8 mouse cellular contexts compared by ENCODE assay signal in the genomic region with DNA sequence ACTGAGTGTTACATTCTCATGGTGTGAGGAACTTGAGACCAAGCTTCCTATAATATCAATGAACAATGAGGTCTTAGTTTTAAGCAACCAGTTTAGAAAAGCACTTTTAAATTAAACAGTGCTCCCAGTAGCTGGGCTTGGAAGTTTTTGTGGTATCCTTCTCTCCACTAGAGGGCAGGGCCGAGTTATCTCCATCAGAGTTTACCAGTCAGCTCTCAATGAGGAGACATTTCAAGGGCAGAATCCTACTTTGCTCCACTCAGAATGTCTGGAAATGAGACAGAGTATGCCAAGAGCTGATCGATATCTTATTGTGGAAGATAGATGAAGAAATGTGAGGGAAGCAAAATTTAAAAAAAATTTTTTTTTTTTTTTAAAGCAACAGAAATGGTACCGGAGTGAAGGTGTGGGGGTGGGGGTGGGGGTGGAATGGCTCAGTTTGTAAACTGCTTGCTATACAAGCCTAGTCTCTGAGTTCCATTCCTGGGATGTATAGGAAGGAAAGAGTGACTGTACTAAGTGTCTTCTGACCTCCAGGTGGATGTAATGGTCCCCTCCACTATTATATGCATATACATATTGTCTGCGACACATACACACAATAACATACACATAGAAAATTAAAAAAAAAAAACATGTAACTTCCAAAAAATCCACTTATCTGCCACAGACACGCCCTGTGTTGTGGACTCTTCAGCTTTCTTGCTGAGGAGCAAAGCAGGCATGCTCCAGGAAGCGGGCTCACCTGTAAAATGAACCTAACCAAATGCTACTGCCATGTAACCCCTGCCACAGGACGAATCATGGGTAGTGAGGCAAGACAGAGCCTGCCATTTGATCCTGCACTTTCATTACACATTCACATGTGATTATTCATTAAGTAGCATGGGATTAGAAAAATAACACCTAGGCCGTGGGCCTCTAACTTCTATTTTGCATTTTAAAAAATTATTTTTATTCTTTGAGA.
DNase-seq lines count a peak whose midpoint lies in the region; ATAC-seq and TF ChIP-seq lines count a peak whose summit lies in the region.

No protein-coding gene starts in this region.

- 69% methylated on average over 8 of the region's 8 CpGs for WGBS in forebrain, embryonic 14.5 days
- 65% methylated on average over 8 of the region's 8 CpGs for WGBS in hindbrain, embryonic 15.5 days
- WGBS in lung, embryonic 16.5 days: 62% methylated on average over 8 of the region's 8 CpGs

- H3K9me3 ChIP-seq in forebrain, embryonic 14.5 days (replicated peaks; ENCODE audit: control insufficient read depth, low read length): no peaks in the 10 kb centered on the region
- no peaks in the 10 kb centered on the region for H3K9me3 ChIP-seq in hindbrain, embryonic 15.5 days
- no peaks in the 10 kb centered on the region; the same call in 1 of the 2 replicates for H3K9me3 ChIP-seq in lung, embryonic 16.5 days (ENCODE audit: control insufficient read depth, low read length)

- H3K27ac ChIP-seq in forebrain, embryonic 14.5 days (ENCODE audit: low read depth, low read length): no peak overlapping the region
- H3K27ac ChIP-seq in hindbrain, embryonic 15.5 days (replicated peaks): no peak overlapping the region
- no peak overlapping the region for H3K27ac ChIP-seq in lung, embryonic 16.5 days (ENCODE audit: low read length)

- H3K9ac ChIP-seq in forebrain, embryonic 14.5 days (ENCODE audit: low read length): no peak overlapping the region
- no peak overlapping the region for H3K9ac ChIP-seq in hindbrain, embryonic 15.5 days
- no peak overlapping the region for H3K9ac ChIP-seq in lung, embryonic 16.5 days (ENCODE audit: low read length)

- DNase-seq in Patski (ENCODE audit: low read depth, low spot score): no peak
- peak; percentile 88 for DNase-seq in forebrain, embryonic 14.5 days (ENCODE audit: low spot score)
- peak; percentile 65 for DNase-seq in layer of hippocampus, adult 9-11 months
- peak; percentile 83 for DNase-seq in retina, embryonic 14.5 days (ENCODE audit: low spot score)
- DNase-seq in spleen, postnatal 14 days (ENCODE audit: low spot score in 2 of 2): no peak

- in situ Hi-C loops in Patski (cut with MboI; ENCODE audit: low pct_unique_long_range_greater_than_20kb): no loop called here

- H3K4me2 ChIP-seq in forebrain, embryonic 14.5 days (ENCODE audit: low read length): no peak overlapping the region
- no peak overlapping the region for H3K4me2 ChIP-seq in hindbrain, embryonic 15.5 days
- H3K4me2 ChIP-seq in lung, embryonic 16.5 days (ENCODE audit: low read depth, low read length): no peak overlapping the region

- POLR2A ChIA-PET in Patski (lab: Charles Lee): no interaction called here

- CTCF ChIA-PET in Patski (lab: Charles Lee): no interaction called here

- peak; percentile 62 for TF ChIP-seq CTCF in Patski (IDR thresholded peaks at IDR 0.05)

- H3K4me3 ChIP-seq in forebrain, embryonic 14.5 days (ENCODE audit: low read depth, low read length): no peak overlapping the region
- no peak overlapping the region for H3K4me3 ChIP-seq in hindbrain, embryonic 15.5 days
- no peak overlapping the region for H3K4me3 ChIP-seq in lung, embryonic 16.5 days (ENCODE audit: low read length)

- no peaks in the 10 kb centered on the region for H3K4me1 ChIP-seq in forebrain, embryonic 14.5 days (ENCODE audit: control insufficient read depth, insufficient read depth, low read length)
- H3K4me1 ChIP-seq in hindbrain, embryonic 15.5 days (replicated peaks): 0 out of 2 replicates have a peak, but pooled peaks cover 6% of the 10 kb centered on the region
- H3K4me1 ChIP-seq in lung, embryonic 16.5 days (replicated peaks; ENCODE audit: control insufficient read depth, insufficient read depth, low read length): no peaks in the 10 kb centered on the region; the same call in 1 of the 2 replicates

- no peaks in the 10 kb centered on the region for H3K27me3 ChIP-seq in Patski
- H3K27me3 ChIP-seq in forebrain, embryonic 14.5 days (replicated peaks; ENCODE audit: control insufficient read depth, insufficient read depth, low read length): no peaks in the 10 kb centered on the region
- no peaks in the 10 kb centered on the region for H3K27me3 ChIP-seq in hindbrain, embryonic 15.5 days
- no peaks in the 10 kb centered on the region for H3K27me3 ChIP-seq in lung, embryonic 16.5 days (ENCODE audit: control insufficient read depth, insufficient read depth, low read depth, low read length)

- no peaks in the 10 kb centered on the region for H3K36me3 ChIP-seq in forebrain, embryonic 14.5 days (ENCODE audit: control insufficient read depth, insufficient read depth, low read length)
- no peaks in the 10 kb centered on the region for H3K36me3 ChIP-seq in hindbrain, embryonic 15.5 days
- H3K36me3 ChIP-seq in lung, embryonic 16.5 days (ENCODE audit: control insufficient read depth, insufficient read depth, low read length): no peaks in the 10 kb centered on the region

- no peak for ATAC-seq in Patski
- peak; percentile 64; the same call in 1 of the 2 replicates for ATAC-seq in cerebellum, adult (ENCODE audit: insufficient number of reproducible peaks, low FRiP score, low TSS enrichment)
- peak; percentile 80 for ATAC-seq in forebrain, embryonic 14.5 days
- ATAC-seq in hindbrain, embryonic 15.5 days (ENCODE audit: low FRiP score, low read depth): peak; percentile 73
- ATAC-seq in lung, embryonic 16.5 days (ENCODE audit: low read depth): peak; percentile 51; the same call in 1 of the 2 replicates

Comparison
In these comparisons a context has a peak if more than half of its experiments do, and no peak if none do; other contexts are left out.
1. DNase-seq: peak in forebrain, embryonic 14.5 days (single experiment), layer of hippocampus, adult 9-11 months (single experiment) and retina, embryonic 14.5 days (single experiment); none in Patski (single experiment) and spleen, postnatal 14 days (0 of 2).